Mouse (Mus musculus): ENCODE measurements around the gene Eif3l. TPM values are rescaled to one million over a fixed set of nuclear protein-coding genes. Genes with fewer than 3 reads are reported as not detected.

The Eif3l gene
- polyA plus RNA-seq, 1 experiment from 2014 or later, result 165 TPM

GRCm38 (mm10) chr15:79044837-79045236 is 30.1 kb upstream of the Eif3l start:
- no peaks in the 10 kb centered on the region for H3K36me3 ChIP-seq (ENCODE audit: control insufficient read depth, insufficient read depth, low read length)
- peaks cover 6% of the 10 kb centered on the region; the same call in 1 of the 2 replicates for H3K4me1 ChIP-seq (ENCODE audit: control insufficient read depth, insufficient read depth, low read length)
- no peak overlapping the region for H3K4me2 ChIP-seq (ENCODE audit: low read length)
- no peak for ATAC-seq
- no peaks in the 10 kb centered on the region for H3K9me3 ChIP-seq (replicated peaks; ENCODE audit: control insufficient read depth, low read length, poor library complexity, severe bottlenecking)
- WGBS, result 12% methylated on average over 4 of the region's 4 CpGs
- H3K9ac ChIP-seq (ENCODE audit: low read depth, low read length), result no peak overlapping the region
- no peak overlapping the region for H3K4me3 ChIP-seq (ENCODE audit: low read depth, low read length)
- no peak overlapping the region for H3K27ac ChIP-seq (ENCODE audit: low read length)
- peaks cover 30% of the 10 kb centered on the region for H3K27me3 ChIP-seq (ENCODE audit: control insufficient read depth, insufficient read depth, low read depth, low read length)

- H3K4me2 ChIP-seq (ENCODE audit: low read length), result no peak overlapping the region
- peaks cover 7% of the 10 kb centered on the region for H3K27me3 ChIP-seq (ENCODE audit: control insufficient read depth, insufficient read depth, low read depth, low read length)
- 0 out of 2 replicates have a peak, but pooled peaks cover under 1% of the 10 kb centered on the region for H3K4me1 ChIP-seq (ENCODE audit: control insufficient read depth, insufficient read depth, low read length)
- ATAC-seq, result no peak
- H3K9ac ChIP-seq (ENCODE audit: low read depth, low read length), result no peak overlapping the region
- H3K4me3 ChIP-seq (ENCODE audit: low read depth, low read length), result no peak overlapping the region
- no peaks in the 10 kb centered on the region for H3K9me3 ChIP-seq (replicated peaks; ENCODE audit: control insufficient read depth, low read length, poor library complexity, severe bottlenecking)
- no peak overlapping the region for H3K27ac ChIP-seq (ENCODE audit: low read length)
- WGBS, result 74% methylated on average over 4 of the region's 4 CpGs
- H3K36me3 ChIP-seq (ENCODE audit: control insufficient read depth, insufficient read depth, low read length), result 0 out of 2 replicates have a peak, but pooled peaks cover 2% of the 10 kb centered on the region
Measured at GRCm38 (mm10) chr15:79048186-79048585, 26.8 kb upstream of the Eif3l start.

- no peak overlapping the region for H3K4me3 ChIP-seq (ENCODE audit: low read depth, low read length)
- 55% methylated on average over 9 of the region's 9 CpGs for WGBS
- H3K9me3 ChIP-seq (replicated peaks; ENCODE audit: control insufficient read depth, low read length, poor library complexity, severe bottlenecking), result no peaks in the 10 kb centered on the region
- 0 out of 2 replicates have a peak, but pooled peaks cover 2% of the 10 kb centered on the region for H3K27me3 ChIP-seq (ENCODE audit: control insufficient read depth, insufficient read depth, low read depth, low read length)
- H3K27ac ChIP-seq (ENCODE audit: low read length), result no peak overlapping the region
- H3K4me2 ChIP-seq (ENCODE audit: low read length), result no peak overlapping the region
- H3K9ac ChIP-seq (ENCODE audit: low read depth, low read length), result no peak overlapping the region
- 0 out of 2 replicates have a peak, but pooled peaks have one; percentile 54 for ATAC-seq
- no peaks in the 10 kb centered on the region for H3K4me1 ChIP-seq (ENCODE audit: control insufficient read depth, insufficient read depth, low read length)
- H3K36me3 ChIP-seq (ENCODE audit: control insufficient read depth, insufficient read depth, low read length), result peaks cover 20% of the 10 kb centered on the region
Measured at GRCm38 (mm10) chr15:79050160-79050845, 24.7 kb upstream of the Eif3l start.

- Histone ChIP-seq H3K4me1 (ENCODE audit: control insufficient read depth, insufficient read depth, low read length) (no peaks in the 10 kb centered on the region), H3K4me2 (ENCODE audit: low read length) (no peak overlapping the region), H3K27ac (ENCODE audit: low read length) (no peak overlapping the region), H3K9ac (ENCODE audit: low read depth, low read length) (no peak overlapping the region), H3K9me3 (replicated peaks; ENCODE audit: control insufficient read depth, low read length, poor library complexity, severe bottlenecking) (no peaks in the 10 kb centered on the region), H3K27me3 (ENCODE audit: control insufficient read depth, insufficient read depth, low read depth, low read length) (0 out of 2 replicates have a peak, but pooled peaks cover 2% of the 10 kb centered on the region), H3K36me3 (ENCODE audit: control insufficient read depth, insufficient read depth, low read length) (peaks cover 27% of the 10 kb centered on the region), H3K4me3 (ENCODE audit: low read depth, low read length) (no peak overlapping the region)
- no peak for ATAC-seq
- 86% methylated on average over 2 of the region's 2 CpGs for WGBS
Measured at GRCm38 (mm10) chr15:79050964-79051363, 24.0 kb upstream of the Eif3l start.

GRCm38 (mm10) chr15:79051461-79052360 is 23.3 kb upstream of the Eif3l start:
- H3K27me3 ChIP-seq (ENCODE audit: control insufficient read depth, insufficient read depth, low read depth, low read length), result 0 out of 2 replicates have a peak, but pooled peaks cover 2% of the 10 kb centered on the region
- no peak overlapping the region for H3K4me2 ChIP-seq (ENCODE audit: low read length)
- no peak overlapping the region for H3K4me3 ChIP-seq (ENCODE audit: low read depth, low read length)
- peaks cover 31% of the 10 kb centered on the region for H3K36me3 ChIP-seq (ENCODE audit: control insufficient read depth, insufficient read depth, low read length)
- ATAC-seq, result no peak
- H3K9me3 ChIP-seq (replicated peaks; ENCODE audit: control insufficient read depth, low read length, poor library complexity, severe bottlenecking), result no peaks in the 10 kb centered on the region
- H3K27ac ChIP-seq (ENCODE audit: low read length), result no peak overlapping the region
- no peaks in the 10 kb centered on the region for H3K4me1 ChIP-seq (ENCODE audit: control insufficient read depth, insufficient read depth, low read length)
- H3K9ac ChIP-seq (ENCODE audit: low read depth, low read length), result no peak overlapping the region
- WGBS, result 80% methylated on average over 13 of the region's 13 CpGs

- no peak for ATAC-seq
- Histone ChIP-seq H3K4me3 (ENCODE audit: low read depth, low read length) (no peak overlapping the region), H3K27me3 (ENCODE audit: control insufficient read depth, insufficient read depth, low read depth, low read length) (no peaks in the 10 kb centered on the region), H3K9me3 (replicated peaks; ENCODE audit: control insufficient read depth, low read length, poor library complexity, severe bottlenecking) (no peaks in the 10 kb centered on the region), H3K9ac (ENCODE audit: low read depth, low read length) (no peak overlapping the region), H3K36me3 (ENCODE audit: control insufficient read depth, insufficient read depth, low read length) (peaks cover 34% of the 10 kb centered on the region), H3K4me1 (ENCODE audit: control insufficient read depth, insufficient read depth, low read length) (no peaks in the 10 kb centered on the region), H3K4me2 (ENCODE audit: low read length) (no peak overlapping the region), H3K27ac (ENCODE audit: low read length) (no peak overlapping the region)
- 86% methylated on average over 2 of the region's 2 CpGs for WGBS
Measured at GRCm38 (mm10) chr15:79052366-79052765, 22.6 kb upstream of the Eif3l start.

GRCm38 (mm10) chr15:79056601-79057000 is 18.4 kb upstream of the Eif3l start:
- ATAC-seq, result no peak
- WGBS, result 91% methylated on average over 7 of the region's 7 CpGs
- H3K36me3 ChIP-seq (ENCODE audit: control insufficient read depth, insufficient read depth, low read length), result peaks cover 53% of the 10 kb centered on the region
- no peaks in the 10 kb centered on the region for H3K27me3 ChIP-seq (ENCODE audit: control insufficient read depth, insufficient read depth, low read depth, low read length)
- no peak overlapping the region for H3K27ac ChIP-seq (ENCODE audit: low read length)
- H3K4me1 ChIP-seq (ENCODE audit: control insufficient read depth, insufficient read depth, low read length), result peaks cover 6% of the 10 kb centered on the region
- no peak overlapping the region for H3K4me3 ChIP-seq (ENCODE audit: low read depth, low read length)
- no peak overlapping the region for H3K9ac ChIP-seq (ENCODE audit: low read depth, low read length)
- no peaks in the 10 kb centered on the region for H3K9me3 ChIP-seq (replicated peaks; ENCODE audit: control insufficient read depth, low read length, poor library complexity, severe bottlenecking)
- H3K4me2 ChIP-seq (ENCODE audit: low read length), result no peak overlapping the region

GRCm38 (mm10) chr15:79057850-79058249 is 17.1 kb upstream of the Eif3l start:
- no peak overlapping the region for H3K27ac ChIP-seq (ENCODE audit: low read length)
- peaks cover 12% of the 10 kb centered on the region for H3K4me1 ChIP-seq (ENCODE audit: control insufficient read depth, insufficient read depth, low read length)
- H3K36me3 ChIP-seq (ENCODE audit: control insufficient read depth, insufficient read depth, low read length), result peaks cover 53% of the 10 kb centered on the region
- no peaks in the 10 kb centered on the region for H3K27me3 ChIP-seq (ENCODE audit: control insufficient read depth, insufficient read depth, low read depth, low read length)
- 92% methylated on average over 6 of the region's 6 CpGs for WGBS
- H3K9me3 ChIP-seq (replicated peaks; ENCODE audit: control insufficient read depth, low read length, poor library complexity, severe bottlenecking), result no peaks in the 10 kb centered on the region
- ATAC-seq, result no peak
- no peak overlapping the region for H3K4me2 ChIP-seq (ENCODE audit: low read length)
- no peak overlapping the region for H3K4me3 ChIP-seq (ENCODE audit: low read depth, low read length)
- no peak overlapping the region for H3K9ac ChIP-seq (ENCODE audit: low read depth, low read length)
